In the genomic region with DNA sequence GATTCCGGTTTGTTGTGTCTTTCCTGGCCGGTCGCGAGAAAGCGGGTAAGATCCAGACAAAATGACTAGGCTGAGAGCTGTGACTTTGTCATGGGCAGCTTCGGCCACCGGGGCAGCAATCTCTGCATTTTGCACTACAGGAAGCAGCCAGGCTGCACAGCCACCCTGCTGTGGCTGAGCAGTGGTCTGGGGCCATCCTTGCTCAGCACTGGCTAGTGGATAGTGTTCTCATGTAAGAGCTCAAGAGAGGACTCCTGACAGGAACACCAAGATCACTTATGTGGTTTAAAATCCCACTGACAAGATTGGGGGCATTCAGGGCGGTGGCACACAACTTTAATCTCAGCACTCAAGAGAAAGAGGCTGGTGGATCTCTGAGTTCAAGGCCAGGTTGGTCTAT, we compare ENCODE assay signal across 17 mouse cellular contexts.
"Had no signal": no experiment of that assay in that cellular context is flagged by ENCODE, and none has a peak within 500 bp of the region (broad histone marks: within the 10 kb centered on the region; RNA-seq: fewer than 3 reads in every experiment).

No protein-coding gene starts in this region.

- H3K36me3 ChIP-seq: lung, embryonic 15.5 days; midbrain, embryonic 10.5 days; midbrain, embryonic 12.5 days; neural tube, embryonic 13.5 days; neural tube, embryonic 15.5 days had no signal

- H3K4me2 ChIP-seq: lung, embryonic 15.5 days; midbrain, embryonic 12.5 days; neural tube, embryonic 13.5 days; neural tube, embryonic 15.5 days had no signal

- H3K4me1 ChIP-seq: lung, embryonic 15.5 days; neural tube, embryonic 15.5 days had no signal

- H3K27ac ChIP-seq: lung, embryonic 15.5 days; midbrain, embryonic 10.5 days; midbrain, embryonic 12.5 days; neural tube, embryonic 13.5 days; neural tube, embryonic 15.5 days had no signal

- DNase-seq: lung, adult 2 months; lung, postnatal 4 days; midbrain, embryonic 14.5 days; retina, postnatal 1 day; right cerebral cortex, adult 18-20 months; right cerebral cortex, postnatal 25 days; right cerebral cortex, postnatal 4 days; spleen, adult 18-20 months; thymus, adult 18-20 months; thymus, postnatal 14 days; thymus, postnatal 36 days had no signal

- H3K9me3 ChIP-seq: lung, embryonic 15.5 days; midbrain, embryonic 10.5 days; midbrain, embryonic 12.5 days; neural tube, embryonic 13.5 days; neural tube, embryonic 15.5 days had no signal

- H3K27me3 ChIP-seq: lung, embryonic 15.5 days; midbrain, embryonic 12.5 days; neural tube, embryonic 13.5 days; neural tube, embryonic 15.5 days had no signal

- H3K4me3 ChIP-seq: lung, embryonic 15.5 days; midbrain, embryonic 10.5 days; midbrain, embryonic 12.5 days; myocyte; neural tube, embryonic 13.5 days; neural tube, embryonic 15.5 days had no signal

- H3K9ac ChIP-seq: lung, embryonic 15.5 days; midbrain, embryonic 12.5 days; neural tube, embryonic 13.5 days; neural tube, embryonic 15.5 days had no signal
